Mouse (Mus musculus): ENCODE measurements around the gene Gpn2.

The Gpn2 gene

DNA sequence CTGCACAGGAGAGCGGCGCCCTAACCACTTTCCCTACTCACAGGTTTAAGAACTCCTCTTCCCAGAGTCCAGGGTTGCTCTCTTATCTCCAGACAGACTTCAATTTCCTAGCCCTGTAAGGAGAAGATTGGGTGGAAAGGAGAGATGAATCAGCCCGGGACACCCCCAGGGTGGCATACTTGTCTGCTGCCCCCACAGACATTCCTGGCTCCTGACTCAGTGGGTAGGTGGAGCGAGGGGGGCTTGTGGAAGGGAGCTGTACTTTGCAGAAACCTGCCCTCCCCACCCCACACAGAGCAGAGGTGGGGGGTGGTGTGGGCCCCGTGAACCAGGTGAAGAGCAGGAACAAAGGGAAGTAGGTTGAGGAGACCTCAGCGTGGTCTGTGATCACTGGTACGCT, 11.4 kb downstream of the Gpn2 start:
- no peak for DNase-seq (ENCODE audit: low spot score)

- no peak for DNase-seq (ENCODE audit: low spot score)
Observed at GRCm38 (mm10) chr4:133596084-133596483, 11.9 kb downstream of the Gpn2 start.

GRCm38 (mm10) chr4:133598616-133599015, 14.5 kb downstream of the Gpn2 start:
- no peak for DNase-seq (ENCODE audit: low spot score)

GRCm38 (mm10) chr4:133599116-133599515, 15.0 kb downstream of the Gpn2 start:
- DNase-seq (ENCODE audit: low spot score), result no peak

DNA sequence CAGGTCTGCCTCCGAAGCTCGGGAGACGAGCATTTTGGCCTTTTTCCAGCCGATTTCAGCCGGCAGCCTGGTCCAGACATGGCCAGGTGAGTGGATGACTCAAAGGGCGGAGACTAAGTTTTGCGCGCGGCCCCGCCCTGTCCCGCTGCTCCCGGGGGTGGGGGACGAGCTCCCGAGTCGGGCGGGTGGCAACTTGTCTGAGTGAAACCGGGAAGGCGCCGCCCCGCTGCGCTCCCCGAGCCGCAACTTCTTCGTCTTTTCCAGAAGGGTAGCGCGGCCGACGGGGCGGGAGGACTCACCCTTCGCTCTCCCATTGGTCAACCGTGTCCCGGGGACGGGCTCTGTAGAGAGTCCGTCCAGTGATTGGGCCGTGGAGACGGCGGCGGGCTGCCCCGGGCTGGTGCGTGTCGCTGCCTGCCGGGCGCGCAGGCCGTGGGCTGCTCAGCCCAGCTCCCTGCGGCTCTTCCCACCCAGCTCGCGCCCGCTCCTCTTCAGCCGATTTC, 15.5 kb downstream of the Gpn2 start:
- DNase-seq (ENCODE audit: low spot score), result peak; percentile 60

DNA sequence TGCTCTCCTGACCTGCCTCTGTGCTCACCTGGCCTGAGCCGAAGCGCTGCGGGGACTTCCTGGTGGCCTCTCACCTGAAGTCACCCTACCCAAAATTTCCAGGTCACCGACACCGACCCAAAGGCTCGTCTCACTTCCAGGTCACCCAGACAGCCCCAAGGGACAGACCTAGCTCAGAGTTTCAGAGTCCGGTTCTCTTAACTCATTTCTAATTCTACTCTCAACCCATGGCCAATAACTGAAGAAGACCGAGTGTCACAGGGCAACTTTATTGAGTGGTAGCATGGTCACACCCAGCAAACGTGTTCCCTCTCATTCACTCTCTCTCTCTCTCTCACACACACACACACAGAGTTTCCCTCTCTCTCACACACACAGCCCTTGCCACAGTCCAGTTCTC, 16.1 kb downstream of the Gpn2 start:
- DNase-seq (ENCODE audit: low spot score), result no peak

GRCm38 (mm10) chr4:133601721-133602218, 17.6 kb downstream of the Gpn2 start, which contains the start of gene Sfn:
TSS of gene Sfn (minus strand) at chr4:133602168.
- DNase-seq (ENCODE audit: low spot score), result no peak

GRCm38 (mm10) chr4:133603056-133603455, 18.9 kb downstream of the Gpn2 start:
- no peak for DNase-seq (ENCODE audit: low spot score)

DNA sequence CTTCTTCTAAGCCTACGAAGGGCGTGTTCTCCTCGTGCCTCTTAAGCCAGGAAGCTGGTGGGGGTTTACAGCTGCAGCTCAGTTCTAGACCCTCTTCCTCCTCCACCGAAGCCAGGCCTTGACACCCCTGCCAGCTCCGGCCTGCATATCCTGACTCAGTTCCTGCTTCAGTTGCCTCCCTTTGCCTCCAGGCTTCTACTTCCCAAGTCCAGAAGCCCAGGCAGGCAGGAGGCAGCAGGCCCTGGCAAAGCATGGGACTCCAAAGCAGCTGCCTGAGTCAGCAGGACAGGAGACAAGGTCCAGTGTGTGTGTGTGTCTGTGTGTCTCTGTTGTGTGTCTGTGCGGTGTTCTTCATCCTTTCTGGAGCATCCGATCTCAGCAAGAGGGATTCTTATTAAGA, 20.0 kb downstream of the Gpn2 start:
- DNase-seq (ENCODE audit: low spot score), result no peak

GRCm38 (mm10) chr4:133604856-133605255, 20.7 kb downstream of the Gpn2 start:
- DNase-seq (ENCODE audit: low spot score), result no peak

DNA sequence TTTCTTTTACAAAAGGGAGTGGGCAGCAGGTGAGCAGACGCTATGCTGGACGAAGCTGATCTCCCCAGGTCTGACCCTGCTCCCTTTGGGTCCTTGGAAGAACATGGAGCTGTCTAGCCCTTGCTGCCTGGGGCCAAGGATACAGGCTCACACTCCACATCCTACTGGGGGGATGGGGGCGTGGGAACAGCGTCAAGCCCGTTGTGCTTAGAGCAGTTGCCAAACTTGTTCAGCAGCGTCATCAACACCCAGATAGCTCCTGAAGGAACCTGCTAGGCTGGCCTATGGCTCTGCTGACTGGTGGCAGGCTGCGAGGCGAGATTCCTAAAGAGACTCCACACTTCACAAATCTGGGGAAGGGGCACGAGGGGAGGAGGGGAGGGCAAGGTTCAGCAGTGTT, 21.2 kb downstream of the Gpn2 start:
- no peak for DNase-seq (ENCODE audit: low spot score)

- DNase-seq (ENCODE audit: low spot score), result no peak
Observed at GRCm38 (mm10) chr4:133607284-133607683, 23.1 kb downstream of the Gpn2 start.

DNA sequence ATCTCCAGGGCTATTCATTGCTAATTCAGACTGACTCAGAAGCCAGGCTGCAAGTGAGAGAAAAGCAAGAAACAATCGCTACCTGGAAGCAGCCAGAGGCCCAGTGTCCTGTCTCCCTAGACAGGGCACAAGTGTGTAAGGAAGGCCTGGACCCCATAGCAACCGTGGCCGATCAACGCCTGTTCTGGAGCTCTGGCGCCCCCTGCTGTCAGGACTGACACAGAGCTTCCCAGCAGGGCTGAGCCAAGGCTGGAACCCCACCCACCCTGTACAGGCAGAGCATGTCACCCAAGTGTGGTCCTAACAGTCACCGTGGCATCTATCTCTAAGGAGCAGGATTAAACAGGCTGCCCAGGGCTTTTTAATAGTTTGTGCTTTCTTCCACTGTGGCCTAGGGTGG, 25.6 kb downstream of the Gpn2 start:
- DNase-seq (ENCODE audit: low spot score), result peak; percentile 59

DNA sequence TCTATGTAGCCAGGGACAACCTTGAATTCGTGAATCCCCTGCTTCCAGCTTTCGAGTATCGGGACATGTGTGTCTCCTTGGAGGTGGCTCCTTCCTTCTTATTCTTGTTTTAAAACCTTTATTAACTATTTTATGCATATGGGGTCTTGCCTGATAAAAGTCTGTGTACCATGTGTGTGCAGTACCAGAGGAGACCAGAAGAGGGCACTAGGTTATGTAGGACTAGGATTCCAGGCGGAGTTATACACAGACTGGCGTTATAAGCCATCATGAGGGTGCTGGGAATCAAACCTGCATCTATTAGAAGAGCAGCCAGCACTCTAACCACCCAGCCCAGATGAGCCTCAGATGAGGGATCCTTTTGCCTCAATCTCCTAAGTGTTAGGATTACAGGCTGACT, 27.7 kb downstream of the Gpn2 start:
- no peak for DNase-seq (ENCODE audit: low spot score)

DNA sequence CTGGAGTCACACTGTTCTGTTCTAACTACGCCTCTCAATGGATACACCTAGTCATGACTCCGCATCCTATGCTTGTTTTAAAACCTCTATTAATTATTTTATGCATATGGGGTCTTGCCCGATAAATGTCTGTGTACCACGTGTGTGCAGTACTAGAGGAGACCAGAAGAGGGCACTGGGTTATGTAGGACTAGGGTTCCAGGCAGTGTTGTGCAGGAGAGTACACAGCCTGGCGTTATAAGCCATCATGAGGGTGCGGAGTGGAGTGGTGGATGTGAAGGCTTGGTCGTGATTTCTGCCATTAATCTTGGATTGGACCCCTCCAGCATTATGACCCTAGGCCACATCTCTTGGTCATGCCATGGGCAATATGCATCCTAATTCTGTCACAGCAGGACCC, 28.3 kb downstream of the Gpn2 start:
- DNase-seq (ENCODE audit: low spot score), result no peak

DNA sequence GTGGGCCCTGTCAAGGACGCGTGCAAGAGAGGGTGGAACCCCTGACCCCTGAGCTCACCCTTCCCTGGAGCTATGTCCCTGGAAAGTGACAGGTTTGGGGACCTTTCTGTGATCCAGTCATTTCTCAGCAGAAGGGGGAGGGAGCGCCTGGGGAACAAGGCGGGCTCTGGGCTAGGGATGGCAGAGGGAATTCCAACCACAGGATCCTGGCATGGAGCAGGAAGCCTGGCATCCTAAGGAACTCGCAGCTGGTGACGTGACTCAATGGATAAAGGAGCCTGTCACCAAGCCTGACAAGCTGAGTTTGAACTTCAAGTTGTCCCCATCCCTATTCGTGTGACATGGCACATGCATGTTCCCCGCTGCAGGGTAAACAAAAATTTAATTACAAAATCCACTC, 28.9 kb downstream of the Gpn2 start:
- no peak for DNase-seq (ENCODE audit: low spot score)

DNA sequence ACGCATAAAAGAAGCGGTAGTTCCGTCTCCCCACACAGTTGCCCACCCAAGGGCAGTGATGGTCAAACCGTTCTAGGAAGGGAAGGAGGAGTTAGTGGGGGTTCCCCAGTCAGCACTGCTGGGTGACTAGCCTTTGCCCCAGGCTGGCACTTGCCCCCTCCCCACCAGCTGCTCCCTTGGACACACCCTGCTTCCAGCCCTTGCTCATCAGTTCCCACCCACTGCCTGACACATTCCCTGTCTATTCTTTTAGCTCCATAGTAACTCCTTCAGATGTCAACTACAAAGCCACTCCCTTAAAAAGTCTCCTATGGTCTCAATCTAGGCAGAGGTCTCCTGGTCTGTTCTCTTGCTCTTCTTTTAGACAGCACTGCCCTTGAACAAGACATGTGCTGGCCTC, 29.7 kb downstream of the Gpn2 start:
- DNase-seq (ENCODE audit: low spot score), result no peak

DNA sequence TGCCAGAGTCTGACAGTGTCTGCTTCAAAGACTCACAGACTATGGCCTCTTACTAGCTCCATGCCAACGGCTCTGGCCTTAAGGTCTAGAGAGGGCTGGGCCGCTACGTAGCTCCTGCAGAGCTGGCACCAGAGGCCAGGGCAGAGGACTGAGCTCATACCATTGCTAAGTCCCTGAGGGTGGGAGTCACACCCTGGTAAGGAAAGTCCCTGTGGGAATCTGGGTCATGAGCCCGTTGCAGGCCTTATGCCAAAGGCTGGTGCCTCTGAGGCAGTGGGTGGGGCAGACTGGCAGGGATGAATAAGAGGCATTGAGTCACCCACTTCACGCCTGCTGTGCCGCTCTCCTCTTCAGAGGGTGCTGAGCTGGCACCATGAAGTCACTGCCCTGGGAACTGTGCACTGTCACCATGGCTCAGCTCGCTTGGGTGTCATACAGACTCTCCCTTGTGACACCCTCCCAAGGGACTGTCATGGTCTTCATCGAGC, 30.2 kb downstream of the Gpn2 start:
- DNase-seq (ENCODE audit: low spot score), result no peak

GRCm38 (mm10) chr4:133615416-133615815, 31.3 kb downstream of the Gpn2 start:
- no peak for DNase-seq (ENCODE audit: low spot score)

GRCm38 (mm10) chr4:133617936-133618335, 33.8 kb downstream of the Gpn2 start:
- no peak for DNase-seq (ENCODE audit: low spot score)

DNA sequence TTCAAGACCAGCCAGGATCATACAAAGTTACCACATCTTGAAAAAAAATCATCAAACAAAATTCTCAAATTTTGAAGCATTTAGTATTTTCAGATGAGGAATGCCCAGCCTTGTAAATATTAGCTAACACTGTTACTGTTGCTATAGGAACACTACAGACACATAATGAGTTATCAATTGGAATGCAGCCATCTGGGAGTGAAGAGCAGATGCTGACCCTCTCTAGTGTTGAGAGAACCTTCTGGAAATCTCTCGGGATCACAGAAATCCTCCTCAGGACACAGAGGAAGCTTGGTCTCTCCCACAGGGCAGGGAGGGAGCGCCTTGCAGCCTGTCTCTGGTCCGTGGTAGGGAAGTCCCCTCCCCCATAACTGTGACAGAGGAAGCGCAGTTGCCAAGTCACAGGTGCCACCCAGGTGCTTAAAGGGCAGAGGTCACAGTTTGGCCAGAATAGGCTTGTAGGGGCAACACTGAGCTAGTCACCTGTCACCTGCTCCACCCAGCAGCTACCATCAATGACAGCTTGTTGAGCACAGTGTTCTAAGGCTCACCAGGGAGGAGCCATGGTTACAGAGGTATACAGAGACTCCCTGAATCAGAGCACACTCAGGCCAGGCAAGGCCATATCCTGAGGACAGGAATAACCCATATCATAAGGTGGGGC, 35.4 kb downstream of the Gpn2 start:
- no peak for DNase-seq (ENCODE audit: low spot score)

- DNase-seq (ENCODE audit: low spot score), result no peak
Observed at GRCm38 (mm10) chr4:133620668-133621067, 36.5 kb downstream of the Gpn2 start.

DNA sequence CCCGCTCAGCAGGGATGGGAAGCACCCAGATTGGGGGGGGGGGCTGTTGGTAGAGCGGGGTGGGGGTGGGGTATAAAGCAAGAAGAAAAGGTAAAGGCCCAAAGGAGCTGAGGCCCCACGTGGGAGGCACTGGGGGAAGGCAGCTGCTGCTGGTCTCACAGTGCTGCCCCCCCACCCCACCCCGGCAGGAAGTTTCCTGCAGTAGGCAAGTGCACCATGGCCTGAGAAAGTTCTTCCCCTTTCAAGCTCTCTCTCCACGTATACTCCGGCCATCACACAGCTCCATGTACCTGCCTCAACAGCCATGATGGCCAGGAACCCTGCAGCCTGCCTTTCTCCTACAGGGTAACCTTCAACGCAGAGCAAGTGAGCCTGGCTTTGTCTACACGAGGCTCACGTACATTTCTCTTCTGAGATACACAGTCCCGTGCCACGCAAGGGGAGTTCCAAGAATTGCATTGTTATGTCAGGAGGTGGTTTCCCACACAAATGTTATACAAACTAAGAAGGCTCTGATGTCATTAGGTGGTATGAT, 38.1 kb downstream of the Gpn2 start:
- no peak for DNase-seq (ENCODE audit: low spot score)

DNA sequence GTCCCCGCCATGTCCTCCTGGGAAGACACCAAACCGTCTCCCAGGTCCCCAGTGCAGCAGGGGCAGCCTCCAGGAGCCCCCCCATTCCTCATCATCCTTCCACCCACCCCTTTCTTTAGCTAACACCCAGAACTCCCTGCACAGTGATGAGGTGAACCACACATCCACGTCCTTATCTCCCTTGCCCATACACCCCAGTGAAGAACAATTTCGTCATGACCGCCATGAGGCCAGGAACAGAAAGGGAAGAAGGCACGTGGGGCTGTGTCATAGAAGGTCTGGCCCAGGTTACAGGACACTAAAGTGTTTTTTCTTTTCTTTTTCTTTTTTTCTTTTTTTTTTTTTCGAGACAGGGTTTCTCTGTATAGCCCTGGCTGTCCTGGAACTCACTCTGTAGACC, 40.7 kb downstream of the Gpn2 start:
- DNase-seq (ENCODE audit: low spot score), result no peak

Measured in ovary, postnatal 10 days (tissue).